Mouse (Mus musculus): ENCODE results near the gene Ccdc153.

DNA sequence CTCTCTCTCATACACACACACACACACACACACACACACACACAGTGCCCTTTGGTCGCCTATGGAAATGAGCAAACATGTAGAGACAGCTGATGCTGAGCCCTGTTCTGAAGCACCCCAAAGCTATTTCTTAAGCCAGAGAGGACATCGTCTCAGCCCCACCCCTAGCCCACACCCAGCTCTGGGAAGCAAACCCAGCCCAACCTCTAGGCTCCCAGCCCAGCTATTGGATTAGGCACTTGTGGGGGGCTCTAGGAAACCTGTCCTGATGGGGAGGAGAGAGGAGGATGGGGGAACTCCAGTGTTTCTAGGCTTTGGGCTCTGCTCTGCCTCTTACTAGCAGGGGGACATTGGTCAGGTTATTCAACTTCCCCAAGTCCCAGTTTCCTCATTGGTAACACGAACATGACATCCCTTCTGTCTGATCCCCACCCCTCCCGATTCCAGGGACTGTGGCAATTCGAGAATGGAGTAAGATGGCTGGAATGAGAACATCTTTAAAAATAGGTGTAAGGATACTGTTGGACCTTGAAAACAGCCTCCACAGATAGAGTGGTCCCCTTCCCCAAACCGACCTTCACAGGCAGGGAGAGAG lies 45.9 kb downstream of the Ccdc153 start:
- no peak for TF ChIP-seq CTCF (IDR thresholded peaks at IDR 0.05; ENCODE audit: extremely low read depth, insufficient read depth, low read length)
- TF ChIP-seq POLR2A (IDR thresholded peaks at IDR 0.05; ENCODE audit: extremely low read depth, insufficient read depth, low read length), result no peak

Data from cortical plate, adult 2 months (tissue).